Mouse (Mus musculus): Measurements from ENCODE around the gene Sar1b. TPM values are rescaled to one million over a fixed set of nuclear protein-coding genes. Genes with fewer than 3 reads are reported as not detected.

The Sar1b gene
- total and polyA plus RNA-seq, 3 experiments, result 4.0 to 103 (median 59.2) TPM

- TF ChIP-seq GATA1 (IDR thresholded peaks at IDR 0.05; ENCODE audit: borderline replicate concordance, low read length), result no peak
- no peak for TF ChIP-seq GATA2 (IDR thresholded peaks at IDR 0.05; ENCODE audit: borderline replicate concordance, low read depth, low read length)
- TF ChIP-seq POLR2AphosphoS5 (IDR thresholded peaks at IDR 0.05; ENCODE audit: insufficient replicate concordance, low read depth, low read length), result no peak
- no peak for TF ChIP-seq CTCF (IDR thresholded peaks at IDR 0.05; ENCODE audit: low read depth, low read length)
- no peak for TF ChIP-seq TAL1 (conservative IDR thresholded peaks at IDR 0.05; ENCODE audit: low read depth, low read length)
- no peak for DNase-seq (ENCODE audit: low spot score)
- Histone ChIP-seq H3K36me3 (replicated peaks) (peaks cover 76% of the 10 kb centered on the region), H3K27me3 (ENCODE audit: insufficient read depth, low read length) (no peaks in the 10 kb centered on the region), H3K9me3 (replicated peaks) (no peaks in the 10 kb centered on the region), H3K4me3 (ENCODE audit: low read depth, low read length) (no peak overlapping the region), H3K4me1 (ENCODE audit: insufficient read depth, low read depth, low read length) (no peaks in the 10 kb centered on the region)
- ATAC-seq (ENCODE audit: extremely low read depth, insufficient number of reproducible peaks, low FRiP score, poor library complexity, severe bottlenecking), result no peak
These were observed 27.2 kb downstream of the Sar1b start for GRCm38 (mm10) chr11:51790662-51791061.

- ATAC-seq (ENCODE audit: extremely low read depth, insufficient number of reproducible peaks, low FRiP score, poor library complexity, severe bottlenecking) (no peak), DNase-seq (ENCODE audit: low spot score) (no peak)
- H3K4me3 ChIP-seq (ENCODE audit: low read depth, low read length), result no peak overlapping the region
- H3K4me1 ChIP-seq (ENCODE audit: insufficient read depth, low read depth, low read length), result peaks cover 6% of the 10 kb centered on the region
- H3K9me3 ChIP-seq (replicated peaks), result no peaks in the 10 kb centered on the region
- peaks cover 10% of the 10 kb centered on the region; the same call in 1 of the 2 replicates for H3K27me3 ChIP-seq (ENCODE audit: insufficient read depth, low read length)
- no peak for TF ChIP-seq GATA1 (IDR thresholded peaks at IDR 0.05; ENCODE audit: borderline replicate concordance, low read length)
- TF ChIP-seq POLR2AphosphoS5 (IDR thresholded peaks at IDR 0.05; ENCODE audit: insufficient replicate concordance, low read depth, low read length), result no peak
- TF ChIP-seq TAL1 (conservative IDR thresholded peaks at IDR 0.05; ENCODE audit: low read depth, low read length), result no peak
- no peak for TF ChIP-seq GATA2 (IDR thresholded peaks at IDR 0.05; ENCODE audit: borderline replicate concordance, low read depth, low read length)
- TF ChIP-seq CTCF (IDR thresholded peaks at IDR 0.05; ENCODE audit: low read depth, low read length), result no peak
- peaks cover 27% of the 10 kb centered on the region for H3K36me3 ChIP-seq (replicated peaks)
These were observed 32.8 kb downstream of the Sar1b start for GRCm38 (mm10) chr11:51796272-51796671.

GRCm38 (mm10) chr11:51800634-51801325, 37.3 kb downstream of the Sar1b start:
- no peaks in the 10 kb centered on the region for H3K36me3 ChIP-seq (replicated peaks)
- DNase-seq (ENCODE audit: low spot score) (no peak), ATAC-seq (ENCODE audit: extremely low read depth, insufficient number of reproducible peaks, low FRiP score, poor library complexity, severe bottlenecking) (no peak)
- no peak for TF ChIP-seq POLR2AphosphoS5 (IDR thresholded peaks at IDR 0.05; ENCODE audit: insufficient replicate concordance, low read depth, low read length)
- TF ChIP-seq CTCF (IDR thresholded peaks at IDR 0.05; ENCODE audit: low read depth, low read length), result no peak
- TF ChIP-seq GATA1 (IDR thresholded peaks at IDR 0.05; ENCODE audit: borderline replicate concordance, low read length), result no peak
- no peak for TF ChIP-seq TAL1 (conservative IDR thresholded peaks at IDR 0.05; ENCODE audit: low read depth, low read length)
- no peak for TF ChIP-seq GATA2 (IDR thresholded peaks at IDR 0.05; ENCODE audit: borderline replicate concordance, low read depth, low read length)
- H3K27me3 ChIP-seq (ENCODE audit: insufficient read depth, low read length), result peaks cover 18% of the 10 kb centered on the region
- no peak overlapping the region; the same call in 1 of the 2 replicates for H3K4me3 ChIP-seq (ENCODE audit: low read depth, low read length)
- peaks cover 14% of the 10 kb centered on the region for H3K4me1 ChIP-seq (ENCODE audit: insufficient read depth, low read depth, low read length)
- no peaks in the 10 kb centered on the region for H3K9me3 ChIP-seq (replicated peaks)

GRCm38 (mm10) chr11:51805221-51805981, 41.9 kb downstream of the Sar1b start:
- ATAC-seq (ENCODE audit: extremely low read depth, insufficient number of reproducible peaks, low FRiP score, poor library complexity, severe bottlenecking) (peak; percentile 66; the same call in 1 of the 2 replicates), DNase-seq (ENCODE audit: low spot score) (peak; percentile 85)
- peak overlapping the region; percentile 52; the same call in 1 of the 2 replicates for H3K4me3 ChIP-seq (ENCODE audit: low read depth, low read length)
- TF ChIP-seq TAL1 (conservative IDR thresholded peaks at IDR 0.05; ENCODE audit: low read depth, low read length) (no peak), GATA1 (IDR thresholded peaks at IDR 0.05; ENCODE audit: borderline replicate concordance, low read length) (no peak), POLR2AphosphoS5 (IDR thresholded peaks at IDR 0.05; ENCODE audit: insufficient replicate concordance, low read depth, low read length) (no peak), CTCF (IDR thresholded peaks at IDR 0.05; ENCODE audit: low read depth, low read length) (no peak), GATA2 (IDR thresholded peaks at IDR 0.05; ENCODE audit: borderline replicate concordance, low read depth, low read length) (no peak)
- H3K9me3 ChIP-seq (replicated peaks), result no peaks in the 10 kb centered on the region
- H3K27me3 ChIP-seq (ENCODE audit: insufficient read depth, low read length), result peaks cover 8% of the 10 kb centered on the region
- peaks cover 25% of the 10 kb centered on the region for H3K4me1 ChIP-seq (ENCODE audit: insufficient read depth, low read depth, low read length)
- H3K36me3 ChIP-seq (replicated peaks), result no peaks in the 10 kb centered on the region

- Histone ChIP-seq H3K9me3 (replicated peaks) (no peaks in the 10 kb centered on the region), H3K36me3 (replicated peaks) (no peaks in the 10 kb centered on the region), H3K4me3 (ENCODE audit: low read depth, low read length) (no peak overlapping the region), H3K27me3 (ENCODE audit: insufficient read depth, low read length) (peaks cover 4% of the 10 kb centered on the region; the same call in 1 of the 2 replicates), H3K4me1 (ENCODE audit: insufficient read depth, low read depth, low read length) (peaks cover 19% of the 10 kb centered on the region)
- TF ChIP-seq POLR2AphosphoS5 (IDR thresholded peaks at IDR 0.05; ENCODE audit: insufficient replicate concordance, low read depth, low read length), result no peak
- TF ChIP-seq CTCF (IDR thresholded peaks at IDR 0.05; ENCODE audit: low read depth, low read length), result no peak
- no peak for TF ChIP-seq GATA1 (IDR thresholded peaks at IDR 0.05; ENCODE audit: borderline replicate concordance, low read length)
- no peak for TF ChIP-seq GATA2 (IDR thresholded peaks at IDR 0.05; ENCODE audit: borderline replicate concordance, low read depth, low read length)
- DNase-seq (ENCODE audit: low spot score) (no peak), ATAC-seq (ENCODE audit: extremely low read depth, insufficient number of reproducible peaks, low FRiP score, poor library complexity, severe bottlenecking) (no peak)
These were observed 43.8 kb downstream of the Sar1b start for GRCm38 (mm10) chr11:51807108-51807879.
